Comparison of ENCODE assay signal across 16 mouse cellular contexts in the genomic region with DNA sequence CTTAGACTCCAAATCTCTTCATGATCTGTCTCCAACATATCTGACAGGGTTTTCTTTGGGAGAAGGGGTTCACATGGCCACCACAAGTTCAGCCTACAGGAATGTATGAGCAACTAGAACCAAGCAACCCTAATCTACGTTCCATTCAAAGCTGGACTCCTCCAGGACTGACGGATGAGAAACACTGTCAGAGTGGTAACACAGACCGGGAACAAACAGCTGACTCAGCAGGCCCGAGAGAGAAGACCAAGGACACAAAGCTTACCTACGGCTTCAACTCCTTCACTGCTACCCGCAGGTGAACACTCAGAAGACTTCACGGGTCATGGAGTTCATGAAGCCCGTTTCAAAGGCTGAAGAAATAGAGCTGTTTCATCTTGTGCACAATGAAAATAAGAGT. TPM values are rescaled to one million over a fixed set of nuclear protein-coding genes. Genes with fewer than 3 reads are reported as not detected.
DNase-seq lines count a peak whose midpoint lies in the region; ATAC-seq and TF ChIP-seq lines count a peak whose summit lies in the region.
"Had no signal": no experiment of that assay in that cellular context is flagged by ENCODE, and none has a peak within 500 bp of the region (broad histone marks: within the 10 kb centered on the region; RNA-seq: fewer than 3 reads in every experiment).

No protein-coding gene starts in this region.

- H3K27me3 ChIP-seq in MEL (ENCODE audit: control insufficient read depth in 1 of 2, insufficient read depth in 2 of 2, low read length in 2 of 2) = no peaks in the 10 kb centered on the region
- H3K27me3 ChIP-seq in hindbrain, embryonic 10.5 days (ENCODE audit: insufficient read depth, poor library complexity, severe bottlenecking) = no peaks in the 10 kb centered on the region
- H3K27me3 ChIP-seq in midbrain, embryonic 12.5 days = no peaks in the 10 kb centered on the region; the same call in 1 of the 2 replicates
- H3K27me3 ChIP-seq: embryonic facial prominence, embryonic 12.5 days; heart, embryonic 12.5 days; intestine, embryonic 15.5 days had no signal

- peak; percentile 52 for DNase-seq in heart, adult 11 months
- DNase-seq in heart, postnatal 25 days (ENCODE audit: low spot score) = no peak
- DNase-seq in MEL (ENCODE audit: low read depth, low spot score) = no peak
- DNase-seq in hindbrain, embryonic 10.5 days (ENCODE audit: low spot score) = no peak
- no peak for DNase-seq in left cerebral cortex, postnatal 4 days
- no peak for DNase-seq in liver
- DNase-seq: cerebellum, adult 8-10 months; kidney, postnatal 36 days; liver, embryonic 13.5 days; right cerebral cortex, postnatal 14 days; thymus, postnatal 4 days had no signal

- ATAC-seq in midbrain, embryonic 12.5 days (ENCODE audit: low FRiP score, low read depth) = no peak
- ATAC-seq: intestine, embryonic 15.5 days had no signal

- peak overlapping the region; percentile 61 for H3K4me2 ChIP-seq in midbrain, embryonic 12.5 days (replicated peaks)
- H3K4me2 ChIP-seq: embryonic facial prominence, embryonic 12.5 days; heart, embryonic 12.5 days; intestine, embryonic 15.5 days; liver, embryonic 13.5 days had no signal

- no peaks in the 10 kb centered on the region for H3K4me1 ChIP-seq in MEL (ENCODE audit: control insufficient read depth in 1 of 2, insufficient read depth in 2 of 2, low read length in 2 of 2)
- H3K4me1 ChIP-seq in hindbrain, embryonic 10.5 days (replicated peaks) = peaks cover 89% of the 10 kb centered on the region
- H3K4me1 ChIP-seq in midbrain, embryonic 12.5 days = peaks cover 82% of the 10 kb centered on the region
- H3K4me1 ChIP-seq: liver, embryonic 13.5 days had no signal

- TF ChIP-seq POLR2A in MEL (IDR thresholded peaks at IDR 0.05; ENCODE audit: control insufficient read depth in 1 of 2, insufficient read depth in 1 of 2, low read depth in 1 of 2, low read length in 2 of 2, poor library complexity in 1 of 2) = no peak

- TF ChIP-seq EP300 in MEL (IDR thresholded peaks at IDR 0.05; ENCODE audit: low read depth in 1 of 2, low read length in 2 of 2) = no peak

- no peak overlapping the region for H3K27ac ChIP-seq in MEL (ENCODE audit: control insufficient read depth, low read depth, low read length)
- H3K27ac ChIP-seq in hindbrain, embryonic 10.5 days = no peak overlapping the region; the same call in 1 of the 2 replicates
- 0 out of 2 replicates have a peak overlapping the region, but pooled peaks have one; percentile 43 for H3K27ac ChIP-seq in midbrain, embryonic 12.5 days (replicated peaks)
- H3K27ac ChIP-seq: embryonic facial prominence, embryonic 12.5 days; intestine, embryonic 15.5 days; liver, embryonic 13.5 days had no signal

- H3K4me3 ChIP-seq in MEL (ENCODE audit: control insufficient read depth in 1 of 2, insufficient read depth in 1 of 2, low read depth in 2 of 2, low read length in 2 of 2) = no peak overlapping the region
- peak overlapping the region; percentile 38 for H3K4me3 ChIP-seq in hindbrain, embryonic 10.5 days
- H3K4me3 ChIP-seq in midbrain, embryonic 12.5 days = peak overlapping the region; percentile 40
- H3K4me3 ChIP-seq: embryonic facial prominence, embryonic 12.5 days; heart, embryonic 12.5 days; intestine, embryonic 15.5 days; liver, embryonic 13.5 days had no signal

- H3K9ac ChIP-seq in MEL (ENCODE audit: control insufficient read depth, low read depth, low read length, poor library complexity, severe bottlenecking) = no peak overlapping the region
- H3K9ac ChIP-seq in midbrain, embryonic 12.5 days (replicated peaks) = peak overlapping the region; percentile 52
- H3K9ac ChIP-seq: embryonic facial prominence, embryonic 12.5 days; heart, embryonic 12.5 days; intestine, embryonic 15.5 days; liver, embryonic 13.5 days had no signal

- no peaks in the 10 kb centered on the region for H3K36me3 ChIP-seq in MEL (ENCODE audit: control insufficient read depth in 1 of 2, insufficient read depth in 2 of 2, low read length in 2 of 2)
- H3K36me3 ChIP-seq in hindbrain, embryonic 10.5 days = peaks cover 51% of the 10 kb centered on the region
- H3K36me3 ChIP-seq in midbrain, embryonic 12.5 days = peaks cover 6% of the 10 kb centered on the region; the same call in 1 of the 2 replicates
- H3K36me3 ChIP-seq: heart, embryonic 12.5 days; intestine, embryonic 15.5 days; liver, embryonic 13.5 days had no signal

- H3K79me2 ChIP-seq in MEL (ENCODE audit: control insufficient read depth, insufficient read depth, low read length, poor library complexity) = no peaks in the 10 kb centered on the region

- intact Hi-C loops in heart, postnatal 25 days (cut with DNase I) = no loop called here
- intact Hi-C loops in left cerebral cortex, postnatal 4 days (cut with DNase I) = no loop called here

- TF ChIP-seq RAD21 in MEL (IDR thresholded peaks at IDR 0.05; ENCODE audit: low read depth, low read length) = no peak

- H3K9me3 ChIP-seq in MEL (replicated peaks; ENCODE audit: insufficient read depth, low read length) = no peaks in the 10 kb centered on the region
- H3K9me3 ChIP-seq in hindbrain, embryonic 10.5 days = no peaks in the 10 kb centered on the region
- no peaks in the 10 kb centered on the region for H3K9me3 ChIP-seq in midbrain, embryonic 12.5 days
- H3K9me3 ChIP-seq: embryonic facial prominence, embryonic 12.5 days; heart, embryonic 12.5 days; intestine, embryonic 15.5 days; liver, embryonic 13.5 days had no signal

- 63% methylated on average over 8 of the region's 8 CpGs for WGBS in hindbrain, embryonic 10.5 days
- 57% methylated on average over 8 of the region's 8 CpGs for whole genome bisulfite sequencing in midbrain, embryonic 12.5 days

- TF ChIP-seq CTCF in MEL (IDR thresholded peaks at IDR 0.05 in 2 of 3, conservative IDR thresholded peaks at IDR 0.05 in 1 of 3; ENCODE audit: control insufficient read depth in 1 of 3, insufficient read depth in 1 of 3, low read depth in 2 of 3, low read length in 3 of 3, poor library complexity in 1 of 3, severe bottlenecking in 1 of 3) = no peak

TF ChIP-seq in MEL, 35 proteins besides CTCF, POLR2A, EP300 and RAD21:
- TF ChIP-seq MAFK (IDR thresholded peaks at IDR 0.05; ENCODE audit: borderline replicate concordance, low read depth, low read length) = peak; percentile 37; the same call in 1 of the 2 replicates
- TF ChIP-seq GABPA (IDR thresholded peaks at IDR 0.05; ENCODE audit: low read depth, low read length) = no peak

RNA-seq across cellular contexts. Expression of a gene that starts 4.8 kb away (rescaled TPM):
- 1 to 10 TPM; 4.5 to 5.8 TPM for total RNA-seq in heart, postnatal 25 days (2021)
- total RNA-seq in MEL (2012; rRNA removed) = not detected in 2 replicates
- not detected for polyA plus RNA-seq in MEL (2012; ENCODE audit: insufficient read depth in 1 of 2, insufficient read length in 2 of 2, low read depth in 1 of 2, low replicate concordance in 2 of 2, missing spikeins in 1 of 2)
- polyA plus RNA-seq in hindbrain, embryonic 10.5 days (2016; fragmentation: Nextera tagmentation; extraction: Ambion mirVana) = 36.0 and 43.9 TPM in 2 replicates
- 52.4 and 67.7 TPM in 2 replicates for polyA plus RNA-seq in midbrain, embryonic 12.5 days (2016; fragmentation: Nextera tagmentation; extraction: Ambion mirVana)
- total RNA-seq in left cerebral cortex, postnatal 4 days (2021) = 10 to 100 TPM; 20.0 to 22.4 TPM
- total RNA-seq: neutrophil, adult 5-6 weeks had no signal

Comparison
In these comparisons a context has a peak if more than half of its experiments do, and no peak if none do; other contexts are left out.
1. H3K4me3 ChIP-seq: peak in hindbrain, embryonic 10.5 days (single experiment) and midbrain, embryonic 12.5 days (single experiment); none in MEL (0 of 2).